Mouse (Mus musculus): ENCODE data around the gene Pum1.

DNA sequence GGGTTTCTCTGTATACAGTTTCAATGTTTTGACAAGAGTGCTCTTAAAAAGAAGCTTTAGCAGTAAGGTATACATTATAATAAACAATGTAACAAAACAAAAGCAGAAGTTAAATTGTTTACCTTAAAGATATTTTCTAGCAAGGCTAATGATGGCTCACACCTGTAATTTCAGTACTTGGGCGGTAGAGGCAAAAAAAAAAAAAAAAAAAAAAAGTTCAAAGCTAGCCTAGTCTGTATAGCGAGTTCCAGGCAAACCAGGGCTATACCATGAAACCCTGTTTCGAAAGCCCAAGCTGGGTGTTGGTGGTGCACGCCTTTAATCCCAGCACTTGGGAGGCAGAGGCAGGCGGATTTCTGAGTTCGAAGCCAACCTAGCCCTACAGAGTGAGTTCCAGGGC, 3.7 kb upstream of the Pum1 start:
- TF ChIP-seq CTCF (IDR thresholded peaks at IDR 0.05; ENCODE audit: low read depth) (no peak), EP300 (IDR thresholded peaks at IDR 0.05; ENCODE audit: low read depth) (no peak)

Data from heart, postnatal 0 days (tissue).